Mouse (Mus musculus) megakaryocyte, embryonic 14.5 days (primary cell): ENCODE data around the gene Phykpl. TPM values are rescaled to one million over a fixed set of nuclear protein-coding genes. Genes with fewer than 3 reads are reported as not detected.
"Not testable (repeated sequence)": the region's sequence is repeated elsewhere in the genome, so short reads cannot be mapped to it uniquely, and the experiment has no call there.

Experiments used
- H3K27me3 ChIP-seq: replicated peaks from 2 replicates; pipeline ENCODE3; 2012; ENCODE audit warnings: inconsistent platforms
- H3K36me3 ChIP-seq: replicated peaks from 2 replicates; pipeline ENCODE3; 2012; ENCODE audit warnings: low read length, inconsistent platforms, mixed read lengths
- H3K4me1 ChIP-seq: 2 replicates; pipeline ENCODE4 v1.6.1; 2012; ENCODE audit warnings: inconsistent platforms
- H3K4me3 ChIP-seq: replicated peaks from 2 replicates; pipeline ENCODE3; 2012; ENCODE audit warnings: moderate library complexity, mild to moderate bottlenecking, inconsistent platforms
- H3K9me3 ChIP-seq: 2 replicates; pipeline ENCODE4 v1.6.1; 2012; ENCODE audit warnings: inconsistent platforms
- FLI1 ChIP-seq: IDR thresholded peaks from 2 replicates; pipeline ENCODE4 v1.6.1; 2012; ENCODE audit warnings: low read length, inconsistent platforms, mixed read lengths
- GATA1 ChIP-seq: IDR thresholded peaks from 3 replicates; pipeline ENCODE4 v1.6.1; 2012; ENCODE audit warnings: mixed read lengths, low read length, inconsistent platforms, borderline replicate concordance
- polyA plus RNA-seq: library from polyadenylated mRNA; stranded (reverse); fragments of >175 nt; gene quantifications from 2 replicates; pipeline ENCODE4 v1.2.3, GENCODE M21; 2012; ENCODE audit warnings: low replicate concordance; ENCODE audit not compliant: insufficient read depth

Gene Phykpl
- polyA plus RNA-seq, 1 experiment = 10.1 TPM

- H3K9me3 ChIP-seq = no peaks in the 10 kb centered on the region
- H3K27me3 ChIP-seq = no peaks in the 10 kb centered on the region
- H3K4me1 ChIP-seq = peaks cover 55% of the 10 kb centered on the region
- TF ChIP-seq FLI1 (no peak), GATA1 (no peak)
- H3K36me3 ChIP-seq = peaks cover 96% of the 10 kb centered on the region
- no peak overlapping the region for H3K4me3 ChIP-seq
Measured at GRCm38 (mm10) chr11:51594715-51595350, 10.3 kb downstream of the Phykpl start.

- TF ChIP-seq GATA1 = no peak
- TF ChIP-seq FLI1 = no peak
- peaks cover 98% of the 10 kb centered on the region for H3K36me3 ChIP-seq
- peaks cover 50% of the 10 kb centered on the region for H3K4me1 ChIP-seq
Measured at GRCm38 (mm10) chr11:51595459-51596083, 11.0 kb downstream of the Phykpl start.

GRCm38 (mm10) chr11:51597553-51597952, 13.0 kb downstream of the Phykpl start:
- H3K4me1 ChIP-seq = peaks cover 48% of the 10 kb centered on the region
- H3K4me3 ChIP-seq = no peak overlapping the region
- H3K27me3 ChIP-seq = no peaks in the 10 kb centered on the region
- TF ChIP-seq GATA1 = no peak
- no peak for TF ChIP-seq FLI1
- no peaks in the 10 kb centered on the region for H3K9me3 ChIP-seq
- H3K36me3 ChIP-seq = peaks cover 98% of the 10 kb centered on the region

More at GRCm38 (mm10) chr11:51595459-51596083, 11.0 kb downstream of the Phykpl start:
- Histone ChIP-seq H3K27me3 (no peaks in the 10 kb centered on the region), H3K4me3 (no peak overlapping the region), H3K9me3 (no peaks in the 10 kb centered on the region)

- H3K4me3 ChIP-seq = no peak overlapping the region
- H3K9me3 ChIP-seq = no peaks in the 10 kb centered on the region
- H3K4me1 ChIP-seq = peaks cover 54% of the 10 kb centered on the region
- TF ChIP-seq GATA1 (no peak), FLI1 (no peak)
- H3K27me3 ChIP-seq = no peaks in the 10 kb centered on the region
- H3K36me3 ChIP-seq = peaks cover 85% of the 10 kb centered on the region
Measured at GRCm38 (mm10) chr11:51602253-51602652, 17.7 kb downstream of the Phykpl start.

- H3K9me3 ChIP-seq = no peaks in the 10 kb centered on the region
- peaks cover 49% of the 10 kb centered on the region for H3K36me3 ChIP-seq
- H3K4me3 ChIP-seq = peak overlapping the region; percentile 95
- peaks cover 71% of the 10 kb centered on the region for H3K4me1 ChIP-seq
- H3K27me3 ChIP-seq = no peaks in the 10 kb centered on the region
- TF ChIP-seq GATA1 = no peak
- TF ChIP-seq FLI1 = no peak; the same call in 1 of the 2 replicates
Measured at GRCm38 (mm10) chr11:51605602-51606446, 21.3 kb downstream of the Phykpl start.

GRCm38 (mm10) chr11:51606447-51607095, 22.0 kb downstream of the Phykpl start, which contains the start of gene Hnrnpab:
Gene Hnrnpab (minus strand): TSS chr11:51606847.
- no peak for TF ChIP-seq GATA1
- no peak; the same call in 1 of the 2 replicates for TF ChIP-seq FLI1
- H3K9me3 ChIP-seq = no peaks in the 10 kb centered on the region
- H3K4me1 ChIP-seq = peaks cover 71% of the 10 kb centered on the region
- no peaks in the 10 kb centered on the region for H3K27me3 ChIP-seq
- peaks cover 42% of the 10 kb centered on the region for H3K36me3 ChIP-seq
- peak within 1 kb of the TSS; percentile 95 for H3K4me3 ChIP-seq

- H3K4me1 ChIP-seq = peaks cover 67% of the 10 kb centered on the region
- H3K9me3 ChIP-seq = no peaks in the 10 kb centered on the region
Measured at GRCm38 (mm10) chr11:51607096-51607738, 22.7 kb downstream of the Phykpl start.

GRCm38 (mm10) chr11:51609266-51609909, 24.8 kb downstream of the Phykpl start:
- Histone ChIP-seq H3K27me3 (no peaks in the 10 kb centered on the region), H3K4me3 (peak overlapping the region; percentile 83), H3K4me1 (peaks cover 67% of the 10 kb centered on the region)

More at GRCm38 (mm10) chr11:51607096-51607738, 22.7 kb downstream of the Phykpl start:
- TF ChIP-seq GATA1 (no peak), FLI1 (no peak)
- peak overlapping the region; percentile 95 for H3K4me3 ChIP-seq
- H3K27me3 ChIP-seq = no peaks in the 10 kb centered on the region
- H3K36me3 ChIP-seq = peaks cover 35% of the 10 kb centered on the region

GRCm38 (mm10) chr11:51609940-51610339, 25.4 kb downstream of the Phykpl start:
- not testable (repeated sequence) for H3K9me3 ChIP-seq, H3K27me3 ChIP-seq
- peaks cover 67% of the 10 kb centered on the region for H3K4me1 ChIP-seq

More at GRCm38 (mm10) chr11:51609266-51609909, 24.8 kb downstream of the Phykpl start:
- H3K36me3 ChIP-seq = peaks cover 14% of the 10 kb centered on the region
- H3K9me3 ChIP-seq = no peaks in the 10 kb centered on the region
- no peak for TF ChIP-seq GATA1
- no peak for TF ChIP-seq FLI1

More at GRCm38 (mm10) chr11:51609940-51610339, 25.4 kb downstream of the Phykpl start:
- not testable (repeated sequence) for H3K36me3 ChIP-seq, H3K4me3 ChIP-seq
